Mouse (Mus musculus) Muller cell, postnatal 12 days (primary cell): ENCODE results near the gene Asic1.
"Not testable (repeated sequence)": the region's sequence is repeated elsewhere in the genome, so short reads cannot be mapped to it uniquely, and the experiment has no call there.

Source experiments
- DNase-seq: peaks from one replicate; pipeline ENCODE4 v3.0.0-alpha.2; 2015; ENCODE audit errors: inconsistent ontology term

Asic1 gene

DNA sequence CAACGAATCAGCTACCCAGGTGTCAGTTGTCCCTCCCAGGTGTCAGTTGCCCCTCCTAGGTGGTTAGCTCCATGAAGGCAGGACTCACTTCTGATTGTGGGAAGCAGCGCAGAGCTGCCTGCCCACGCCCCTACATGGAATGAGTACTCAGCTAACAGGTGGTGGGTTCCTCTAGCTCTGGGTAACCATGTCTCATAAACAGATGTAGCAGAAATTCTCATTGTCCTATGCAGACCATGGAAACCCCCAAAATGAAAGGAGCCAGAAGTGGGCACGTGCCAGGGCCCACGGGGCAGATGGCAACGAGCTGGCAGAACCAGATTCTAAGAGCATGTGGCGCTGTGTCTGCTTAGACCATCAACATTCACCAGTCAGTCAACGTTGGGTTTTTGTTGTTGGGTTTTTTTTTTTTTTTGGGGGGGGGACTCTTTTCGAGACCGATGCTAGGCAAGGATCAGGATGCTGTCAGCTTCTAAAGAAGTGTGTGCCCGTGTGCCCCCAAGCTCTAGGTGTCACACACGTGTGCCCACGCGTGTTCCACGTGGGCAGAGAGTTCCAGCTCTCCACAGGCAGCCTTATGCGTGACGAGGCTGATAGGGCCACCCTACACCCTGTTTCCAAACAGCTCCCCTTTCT, 6.1 kb upstream of the Asic1 start:
- DNase-seq = no peak

DNA sequence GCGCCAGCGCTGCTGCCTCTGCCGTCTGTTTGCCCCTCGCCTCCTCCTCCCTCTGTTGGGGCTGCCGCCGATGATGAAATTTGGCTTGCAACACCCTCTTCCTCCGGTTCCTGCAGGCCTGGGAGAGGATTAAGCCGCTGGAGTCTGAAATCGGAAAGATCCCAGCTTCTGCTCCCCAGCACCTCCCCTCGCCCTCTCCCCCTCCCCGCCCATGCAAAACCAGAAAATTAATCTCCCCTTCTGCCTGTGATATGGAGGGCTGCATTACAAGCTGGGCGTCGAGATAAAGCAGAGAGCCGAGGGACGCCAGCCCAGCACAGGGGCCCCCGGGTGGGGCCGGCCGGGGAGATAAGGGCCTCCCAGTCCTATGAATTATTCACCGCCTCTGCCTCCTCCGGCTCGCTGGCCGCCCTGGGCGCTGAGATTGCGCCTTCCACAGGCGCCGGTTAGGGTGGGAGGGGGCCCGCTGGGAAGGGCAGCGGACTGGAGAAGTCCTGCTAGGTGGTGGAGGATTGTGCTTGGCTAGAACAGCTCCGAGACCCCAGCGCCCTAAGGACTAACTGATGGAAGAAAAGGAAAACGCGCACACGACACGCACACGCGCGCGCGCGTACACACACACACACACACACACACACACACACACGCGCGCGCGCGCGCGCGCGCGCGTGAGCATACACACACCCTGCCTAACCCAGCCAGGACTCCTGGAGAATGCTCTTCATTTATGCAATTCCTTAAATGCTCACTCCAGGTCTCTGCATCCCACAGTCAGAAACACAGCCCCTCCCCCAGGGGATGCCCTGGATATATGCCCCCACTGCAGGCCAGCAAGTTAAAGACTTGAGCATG, 5.3 kb upstream of the Asic1 start:
- DNase-seq = peak; percentile 50

DNA sequence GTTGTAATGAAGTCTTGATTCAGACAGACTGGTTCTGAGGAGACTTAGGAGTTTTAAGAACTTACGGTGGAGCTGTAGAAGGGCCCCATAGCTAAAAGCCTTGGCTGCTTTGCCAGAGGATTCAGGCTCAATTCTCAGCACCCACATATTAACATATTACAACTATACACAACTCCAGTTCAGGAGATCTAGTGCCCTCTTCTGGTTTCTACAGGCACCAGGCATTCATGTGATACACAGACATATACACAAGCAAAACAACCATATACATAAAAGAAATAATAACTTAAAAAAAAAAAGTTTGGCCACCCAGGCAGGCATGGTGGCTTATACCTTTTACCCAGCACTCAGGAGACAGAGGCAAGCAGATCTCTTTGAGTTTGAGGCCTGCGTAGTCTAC, 2.6 kb upstream of the Asic1 start:
- DNase-seq = no peak

DNA sequence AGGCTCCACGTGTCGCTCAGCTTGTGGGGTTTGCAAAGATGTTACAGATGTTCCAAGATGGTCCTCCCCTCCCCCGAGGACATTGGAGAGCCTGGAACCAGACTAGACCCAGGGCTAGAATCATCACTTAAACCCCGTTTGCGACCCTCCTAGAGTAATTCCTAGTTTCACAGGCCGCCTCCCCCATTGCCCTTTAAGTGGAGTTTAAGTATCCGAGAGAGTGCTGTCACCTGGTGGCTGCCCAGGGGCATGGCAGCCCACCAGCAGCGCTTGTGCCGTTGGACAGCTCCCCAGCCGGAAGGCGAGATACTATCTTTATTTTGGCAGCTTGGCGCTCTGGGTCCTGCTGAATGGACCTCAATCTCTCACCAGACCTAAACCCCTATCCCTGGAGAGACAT, 1.3 kb upstream of the Asic1 start:
- DNase-seq = peak; percentile 69

DNA sequence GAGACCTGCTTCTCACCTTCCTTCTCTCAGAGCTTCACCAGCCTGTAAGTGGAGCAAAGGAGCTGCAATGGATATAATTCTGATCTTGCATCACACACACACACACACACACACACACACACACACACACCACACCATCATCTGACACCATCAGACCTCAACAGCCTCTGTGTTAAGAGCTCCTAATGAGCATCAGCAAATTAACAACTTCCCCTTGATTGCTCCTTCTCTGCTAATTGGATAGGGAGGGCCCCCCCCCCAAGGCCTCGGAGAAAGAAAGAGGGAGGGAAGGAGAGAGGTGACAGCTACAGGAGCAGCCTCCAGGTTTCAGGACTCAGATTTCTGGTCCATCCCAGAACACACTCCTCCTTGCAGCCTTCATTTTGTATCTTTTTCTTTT, 776 bp upstream of the Asic1 start:
- peak; percentile 31 for DNase-seq

DNA sequence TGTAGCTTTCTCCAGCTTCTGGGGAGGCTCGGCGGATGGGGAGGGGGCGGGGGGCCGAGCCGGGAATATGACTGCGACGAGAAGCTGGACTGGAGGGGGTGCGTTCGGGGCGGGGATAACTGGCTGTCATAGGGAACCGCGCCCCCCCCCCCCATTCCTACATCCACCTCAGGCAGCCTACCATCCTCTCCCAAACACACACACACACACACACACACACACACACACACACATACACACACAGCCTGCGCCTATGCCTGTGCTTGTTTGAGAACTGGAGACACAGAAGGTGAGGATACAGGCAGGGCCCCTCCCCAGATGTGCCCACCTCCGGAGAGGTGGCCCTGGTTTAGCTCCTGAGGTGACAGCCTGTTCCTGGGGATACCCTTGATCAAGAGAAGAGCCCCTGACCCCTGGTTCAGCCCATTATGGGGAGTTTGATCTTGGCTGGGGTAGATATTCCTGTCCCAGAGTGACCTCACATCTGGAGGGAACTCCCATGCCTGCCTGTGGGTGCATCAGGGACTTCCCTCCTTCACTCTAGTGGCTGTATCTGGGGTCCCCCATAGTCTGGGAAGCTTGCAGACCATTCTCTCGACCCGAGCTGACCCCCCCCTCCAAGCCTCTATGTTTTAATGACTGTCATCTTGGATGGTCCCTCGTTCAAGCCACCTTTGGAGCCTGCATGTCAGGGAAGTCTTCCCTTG, 949 bp downstream of the Asic1 start:
- no peak for DNase-seq

DNA sequence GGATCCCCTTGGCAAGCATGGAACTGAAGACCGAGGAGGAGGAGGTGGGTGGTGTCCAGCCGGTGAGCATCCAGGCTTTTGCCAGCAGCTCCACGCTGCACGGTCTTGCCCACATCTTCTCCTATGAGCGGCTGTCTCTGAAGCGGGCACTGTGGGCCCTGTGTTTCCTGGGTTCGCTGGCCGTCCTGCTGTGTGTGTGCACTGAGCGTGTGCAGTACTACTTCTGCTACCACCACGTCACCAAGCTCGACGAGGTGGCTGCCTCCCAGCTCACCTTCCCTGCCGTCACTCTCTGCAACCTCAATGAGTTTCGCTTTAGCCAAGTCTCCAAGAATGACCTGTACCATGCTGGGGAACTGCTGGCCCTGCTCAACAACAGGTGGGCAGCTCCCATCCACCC, 1.6 kb downstream of the Asic1 start:
- no peak for DNase-seq

DNA sequence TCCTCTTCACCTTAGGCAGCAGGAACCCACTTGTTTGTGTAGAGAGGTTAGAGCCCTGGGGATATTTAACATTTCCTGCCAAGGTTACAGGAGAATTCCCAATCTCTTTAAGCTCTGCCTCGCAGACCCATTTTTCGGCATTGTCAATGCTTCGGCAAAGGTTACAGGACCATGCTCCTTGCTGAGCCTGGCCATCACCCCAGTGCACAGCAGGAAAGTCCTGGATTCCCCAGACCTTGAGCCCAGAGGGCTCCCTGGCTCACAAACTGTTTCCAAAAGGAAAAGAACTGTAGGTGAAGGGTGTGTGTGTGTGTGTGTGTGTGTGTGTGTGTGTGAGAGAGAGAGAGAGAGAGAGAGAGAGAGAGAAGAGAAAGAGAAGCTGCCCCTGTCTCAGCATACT, 4.7 kb downstream of the Asic1 start:
- no peak for DNase-seq

DNA sequence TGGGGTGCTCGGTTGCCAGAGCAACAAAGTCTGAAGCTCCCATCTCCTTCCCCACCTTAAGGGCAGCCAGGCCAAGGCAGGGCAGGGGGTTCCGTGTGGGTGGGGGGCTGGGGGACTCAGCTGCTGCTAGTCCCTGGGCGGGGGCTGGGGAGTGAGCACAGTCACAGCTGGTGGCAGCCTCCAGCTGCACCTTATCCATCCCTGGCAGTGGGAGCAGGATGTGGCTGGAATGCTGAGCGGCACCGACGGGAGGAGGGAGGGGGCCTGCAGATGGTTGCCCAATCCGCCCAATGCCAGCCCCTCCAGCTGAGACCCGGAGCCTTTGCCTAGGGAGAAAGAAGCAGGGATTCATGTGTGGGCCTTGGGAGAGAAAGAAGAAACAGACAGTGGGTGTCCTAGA, 6.9 kb downstream of the Asic1 start:
- DNase-seq = no peak

DNA sequence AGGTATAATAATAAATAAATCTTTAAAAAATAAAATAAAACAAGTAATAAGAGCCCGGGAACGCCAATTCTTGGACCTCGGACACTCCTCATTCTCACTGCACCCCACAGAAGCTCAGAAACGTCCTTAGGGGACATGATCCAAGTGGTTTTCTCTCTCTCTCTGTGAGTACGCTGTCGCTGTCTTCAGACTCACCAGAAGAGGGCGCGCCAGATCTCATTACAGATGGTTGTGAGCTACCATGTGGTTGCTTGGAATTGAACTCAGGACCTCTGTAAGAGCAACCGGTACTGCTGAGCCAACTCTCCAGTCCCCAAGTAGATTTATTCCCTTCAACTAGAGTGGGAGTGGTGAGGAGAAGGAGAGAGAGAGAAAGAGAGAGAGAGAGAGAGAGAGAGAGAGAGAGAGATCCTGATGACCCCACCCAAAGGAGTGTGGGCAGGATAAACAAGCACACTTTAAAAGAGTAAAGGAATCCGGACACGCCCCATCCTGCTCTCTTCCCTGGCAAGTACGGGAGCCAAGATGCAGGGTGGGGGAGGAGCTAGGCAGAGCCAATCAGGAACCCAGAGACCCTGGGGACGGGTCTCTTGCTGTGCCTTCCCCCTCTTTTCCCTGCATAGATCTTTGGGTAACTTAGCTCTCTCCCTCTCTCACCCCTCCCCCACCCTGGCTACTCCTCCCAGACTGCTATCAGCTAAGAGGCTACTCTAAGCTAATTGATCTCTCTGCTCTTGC, 8.1 kb downstream of the Asic1 start:
- no peak for DNase-seq

DNA sequence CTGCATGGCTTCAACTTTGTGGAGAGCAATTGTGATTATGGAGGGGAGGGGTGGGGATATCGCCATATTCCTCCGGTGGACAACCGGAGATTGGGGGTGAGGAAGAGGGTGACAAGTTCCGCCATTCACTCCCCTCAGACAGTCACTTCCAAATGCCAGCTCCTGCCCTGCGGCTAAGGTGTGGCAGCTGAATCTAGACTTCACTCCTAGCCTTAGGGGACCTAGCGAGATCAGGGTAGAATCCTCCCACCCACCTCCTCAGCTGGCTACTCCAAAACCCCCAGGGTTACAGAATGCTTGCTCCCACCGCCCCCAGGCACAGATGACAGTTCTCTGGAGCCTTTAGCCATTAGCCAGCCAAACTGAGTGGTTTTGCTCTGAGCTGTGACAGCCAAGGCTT, 8.8 kb downstream of the Asic1 start:
- no peak for DNase-seq

DNA sequence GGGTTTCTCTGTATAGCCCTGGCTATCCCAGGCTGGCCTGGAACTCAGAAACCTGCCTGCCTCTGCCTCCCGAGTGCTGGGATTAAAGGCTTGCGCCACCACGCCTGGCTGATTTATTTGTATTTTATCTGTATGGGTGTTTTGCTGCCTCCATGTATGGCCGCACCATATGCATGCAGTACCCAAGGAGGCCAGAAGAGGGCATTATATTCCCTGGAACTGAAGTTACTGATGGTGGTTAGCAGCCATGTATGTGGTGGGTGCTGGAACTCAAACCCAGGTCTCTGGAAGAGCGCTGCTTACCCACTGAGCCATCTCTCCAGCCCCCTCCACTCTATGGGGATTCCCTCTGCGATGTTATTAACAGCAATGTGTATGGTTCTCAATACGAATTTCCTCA, 12.7 kb downstream of the Asic1 start:
- DNase-seq = no peak

DNA sequence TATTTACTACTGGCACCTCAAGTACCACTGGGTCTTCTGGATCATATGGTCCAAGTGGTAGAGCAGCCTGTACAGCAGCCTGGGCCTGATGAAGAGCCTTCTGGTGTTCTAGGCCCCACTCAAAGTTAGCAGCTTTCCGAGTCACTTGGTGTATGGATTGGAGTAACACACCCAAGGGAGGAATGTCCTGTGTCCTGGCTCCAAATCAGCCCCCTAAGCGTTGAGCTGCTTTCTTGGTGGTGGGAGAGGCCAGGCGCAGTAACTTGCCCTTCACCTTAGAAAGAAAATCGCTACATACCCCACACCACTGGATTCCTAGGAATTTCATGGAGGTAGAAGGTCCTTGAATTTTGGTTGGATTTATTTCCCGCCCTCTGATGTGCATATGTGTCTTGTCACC, 14.0 kb downstream of the Asic1 start:
- no peak for DNase-seq

DNA sequence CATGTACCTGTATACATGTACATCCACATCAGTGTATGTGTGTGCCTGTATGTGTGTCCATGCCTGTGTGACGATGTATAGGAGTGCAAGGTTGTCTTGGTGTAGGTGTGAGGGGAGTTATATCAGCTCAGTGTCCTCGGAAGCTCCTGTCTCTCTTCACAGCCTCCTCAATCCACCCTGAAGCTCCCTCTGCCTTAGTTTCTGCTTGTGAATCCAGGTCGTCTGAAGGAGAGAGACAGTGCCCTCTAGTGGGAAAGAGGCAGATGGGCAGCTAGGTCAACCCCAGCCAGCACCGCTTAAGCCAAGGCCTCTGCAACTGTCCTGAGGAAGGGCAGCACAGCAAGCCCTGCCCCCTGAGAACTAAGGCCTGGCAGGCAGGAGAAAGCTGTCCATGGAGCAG, 18.5 kb downstream of the Asic1 start:
- DNase-seq = peak; percentile 54

DNA sequence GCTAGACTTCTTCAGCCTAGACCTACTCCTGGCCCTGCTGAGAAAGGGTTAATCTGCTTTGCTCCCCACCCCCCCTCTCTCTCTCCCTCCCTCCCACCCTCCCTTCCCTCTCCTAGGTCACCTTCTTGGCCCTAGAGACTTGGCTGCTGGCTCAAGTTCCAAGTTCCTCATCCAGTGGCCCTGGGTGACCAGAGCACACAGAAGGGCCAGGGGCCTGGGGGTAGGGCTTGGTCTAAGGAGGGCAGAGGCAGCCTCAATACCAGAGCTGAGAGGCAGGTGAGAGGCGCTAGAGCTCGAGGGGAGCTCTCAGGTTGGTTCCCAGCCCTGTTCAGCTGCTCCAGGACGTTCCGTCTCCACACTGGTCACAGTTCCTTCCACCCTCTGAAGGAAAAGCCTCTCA, 20.8 kb downstream of the Asic1 start:
- DNase-seq = no peak

DNA sequence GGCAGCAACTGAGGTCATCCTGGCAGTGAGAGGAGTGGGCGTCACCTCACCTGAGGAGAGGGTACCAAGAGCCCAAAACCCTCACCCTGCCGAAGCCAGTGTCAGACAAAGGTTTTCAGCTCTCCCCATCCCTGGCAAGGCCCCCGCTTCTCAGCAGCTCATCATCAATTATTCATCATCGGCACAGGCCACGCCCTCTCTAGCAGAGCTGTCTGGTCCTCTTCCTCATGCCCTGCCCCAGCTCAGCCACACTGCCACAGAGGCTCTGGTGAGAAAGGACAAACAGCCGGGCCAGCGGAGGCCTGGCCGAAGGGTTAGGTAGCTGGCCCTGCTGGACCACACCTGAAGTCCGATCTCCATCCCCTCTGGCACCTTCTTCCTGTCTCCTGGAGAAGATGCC, 21.8 kb downstream of the Asic1 start:
- DNase-seq = no peak

DNA sequence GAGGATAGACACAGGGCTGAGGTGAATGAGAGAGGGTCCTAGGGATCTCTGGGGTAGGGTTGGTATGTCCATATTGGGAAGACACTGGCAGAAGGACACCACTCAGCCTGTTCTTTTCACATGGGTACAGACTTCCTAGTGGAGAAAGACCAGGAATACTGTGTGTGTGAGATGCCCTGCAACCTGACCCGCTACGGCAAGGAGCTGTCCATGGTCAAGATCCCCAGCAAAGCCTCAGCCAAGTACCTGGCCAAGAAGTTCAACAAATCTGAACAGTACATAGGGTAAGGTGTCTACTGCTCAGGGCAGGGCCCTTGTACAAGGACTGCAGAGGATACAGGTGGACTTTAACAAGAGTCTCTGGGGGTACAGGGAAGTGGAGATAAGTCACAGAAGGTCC, 27.1 kb downstream of the Asic1 start:
- no peak for DNase-seq

DNA sequence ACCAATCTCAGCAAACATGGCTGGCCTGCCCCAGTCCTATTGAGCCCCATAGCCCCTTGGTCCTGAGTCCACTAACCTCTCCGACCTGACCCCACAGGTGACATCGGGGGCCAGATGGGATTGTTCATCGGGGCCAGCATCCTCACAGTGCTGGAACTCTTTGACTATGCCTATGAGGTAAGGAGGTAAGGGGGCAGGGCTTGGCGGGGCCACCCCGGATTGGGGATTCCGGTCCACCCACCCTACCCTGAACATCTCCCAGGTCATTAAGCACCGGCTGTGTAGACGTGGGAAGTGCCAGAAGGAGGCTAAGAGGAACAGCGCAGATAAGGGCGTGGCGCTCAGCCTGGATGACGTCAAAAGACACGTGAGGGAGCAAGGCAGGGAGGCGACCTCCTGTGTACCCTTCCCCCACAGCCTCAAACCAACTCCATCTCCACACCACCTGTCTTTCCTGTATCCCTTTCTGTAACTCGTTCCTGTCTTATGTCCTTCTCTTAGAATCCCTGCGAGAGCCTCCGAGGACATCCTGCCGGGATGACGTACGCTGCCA, 28.4 kb downstream of the Asic1 start:
- no peak for DNase-seq

DNA sequence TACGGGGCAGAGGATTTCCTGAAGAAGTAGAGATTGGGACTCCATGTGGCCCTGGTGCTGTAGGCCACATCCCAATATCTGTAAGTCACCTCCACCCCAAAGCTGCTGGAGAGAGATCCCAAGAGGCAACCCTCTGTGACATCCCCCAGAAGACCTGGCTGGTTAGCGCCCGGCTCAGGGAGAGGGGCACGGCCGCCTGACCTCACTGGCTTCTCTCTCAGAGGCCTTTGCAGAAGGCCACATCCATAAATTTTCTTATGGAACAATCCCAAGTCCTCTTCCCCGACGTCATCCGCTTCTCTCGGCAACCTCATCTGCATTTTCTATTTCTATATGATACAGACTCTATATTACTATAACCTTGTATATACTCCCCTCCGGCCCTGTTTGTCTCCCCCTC, 29.5 kb downstream of the Asic1 start:
- no peak for DNase-seq

DNA sequence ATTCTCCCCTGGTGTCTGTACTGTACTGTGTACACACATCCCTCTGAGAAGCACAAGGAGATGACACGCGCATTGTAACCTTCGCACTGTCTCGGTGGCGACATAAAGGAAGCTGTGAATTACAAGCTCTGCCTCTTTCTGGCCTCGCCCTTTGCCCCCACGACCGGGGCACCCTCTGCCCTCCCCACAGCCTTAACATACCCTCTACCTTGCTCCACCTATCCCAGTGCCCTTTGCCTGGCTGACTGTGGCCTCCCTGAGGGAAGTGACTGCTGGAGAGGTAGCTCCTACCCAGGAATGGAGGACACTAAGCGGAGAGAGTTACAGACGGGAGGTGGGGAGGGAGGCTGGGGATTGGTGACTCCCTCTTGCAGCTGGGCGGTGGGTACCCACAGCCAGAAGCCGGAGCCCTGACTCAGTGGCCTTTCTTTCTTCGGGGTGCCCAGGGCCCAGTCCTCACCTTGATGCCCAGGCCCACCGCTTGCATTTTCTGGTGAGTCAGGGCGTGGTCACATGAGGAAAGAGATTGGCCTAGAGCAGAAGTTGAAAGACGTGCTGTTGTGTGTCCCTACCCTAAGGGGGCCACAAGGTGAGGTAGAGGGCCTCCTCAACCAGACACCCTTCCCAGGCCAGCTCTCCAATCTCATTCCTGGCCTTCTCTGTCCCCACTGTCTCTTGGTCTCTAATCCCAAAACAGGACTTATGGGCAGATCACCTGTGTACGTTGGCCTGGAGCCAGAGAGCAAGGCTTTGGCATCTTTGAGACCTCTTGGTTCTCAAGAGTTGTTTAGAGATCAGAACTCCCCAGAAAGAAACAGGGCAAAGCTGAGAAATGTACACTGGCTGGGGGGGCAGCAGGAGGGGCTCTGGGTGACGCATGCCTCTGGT, 30.3 kb downstream of the Asic1 start:
- DNase-seq = no peak

DNA sequence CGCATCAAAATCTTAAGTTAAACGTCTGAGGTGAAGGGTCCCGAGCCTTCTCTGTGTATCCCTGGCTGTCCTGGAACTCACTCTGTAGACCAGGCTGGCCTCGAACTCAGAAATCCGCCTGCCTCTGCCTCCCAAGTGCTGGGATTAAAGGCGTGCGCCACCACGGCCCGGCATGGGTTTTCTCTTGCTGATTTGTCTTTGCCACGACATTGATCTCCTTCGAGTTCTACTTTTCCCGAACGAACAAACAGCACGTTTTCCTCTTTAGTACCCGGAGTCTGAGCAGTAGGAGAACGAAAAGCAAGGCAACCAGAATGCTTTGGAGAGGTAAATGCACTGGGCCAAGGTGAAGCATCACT, 31.5 kb downstream of the Asic1 start:
- DNase-seq = not testable (repeated sequence)
